Mouse (Mus musculus): ENCODE measurements at regions not wholly inside any gene's neighbourhood (a gene's known extent, or its start where the extent isn't known, plus 50 kb on each side); places are given as distances from the start of the nearest gene placed in this dataset.

DNA sequence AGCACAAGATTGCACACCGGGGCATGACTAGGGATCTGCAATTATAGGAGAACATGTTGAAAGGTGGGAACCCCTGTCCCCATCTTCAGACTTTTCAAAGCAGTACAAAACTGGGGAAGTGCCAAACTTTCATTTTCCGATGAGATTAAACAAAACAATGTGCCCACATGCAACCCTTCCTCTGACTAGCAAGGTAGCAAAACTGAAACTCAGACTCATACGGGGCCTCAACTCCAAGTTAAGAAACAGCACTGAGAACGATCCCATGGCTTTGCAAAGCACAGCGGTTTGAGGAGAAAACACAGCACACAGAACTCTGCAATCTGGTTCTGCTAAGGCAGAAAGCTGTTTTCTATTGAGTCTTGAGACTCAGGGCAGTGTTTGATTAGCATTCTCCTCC is 388.9 kb upstream of the Intu start:
- TF ChIP-seq POLR2A (IDR thresholded peaks at IDR 0.05; ENCODE audit: borderline replicate concordance, insufficient read depth, low read length), result no peak
- TF ChIP-seq CTCF (IDR thresholded peaks at IDR 0.05; ENCODE audit: borderline replicate concordance, insufficient read depth, low read depth, low read length), result no peak
